Mouse (Mus musculus) effector memory CD4-positive, alpha-beta T cell, adult 7 months (primary cell): Measurements from ENCODE around the gene Vmn1r168. TPM values are rescaled to one million over a fixed set of nuclear protein-coding genes. Genes with fewer than 3 reads are reported as not detected.

Source experiments
- polyA plus RNA-seq: library from polyadenylated mRNA; unstranded; fragments of 100-300 nt; shearing (Covaris generic); gene quantifications from one replicate; pipeline ENCODE4 v1.2.1, GENCODE M21; 2017

Vmn1r168 gene
- not detected for polyA plus RNA-seq

GRCm38 (mm10) chr7:23539432-23539831 is at the start of gene Vmn1r168:
Gene Vmn1r168 (plus strand): TSS chr7:23539732.

GRCm38 (mm10) chr7:23507106-23507505 is 32.4 kb upstream of the Vmn1r168 start, which contains the start of gene Vmn1r167:
Gene Vmn1r167 (minus strand): TSS chr7:23507206.

GRCm38 (mm10) chr7:23575226-23575625 is 35.7 kb downstream of the Vmn1r168 start, which contains the start of gene Vmn1r169:
Gene Vmn1r169 (plus strand): TSS chr7:23575526.

Other genes starting within 250 kb of the Vmn1r168 start
- gene Nlrp4e, start 238.5 kb upstream of the Vmn1r168 start, polyA plus RNA-seq, result 0.35 TPM
- gene Nlrp5, start 153.8 kb upstream of the Vmn1r168 start, polyA plus RNA-seq, result not detected
- not detected for gene Vmn1r167, start 32.5 kb upstream of the Vmn1r168 start, polyA plus RNA-seq
- gene Vmn1r169, start 35.8 kb downstream of the Vmn1r168 start, polyA plus RNA-seq, result not detected
- gene Vmn1r170, start 66.4 kb downstream of the Vmn1r168 start, polyA plus RNA-seq, result not detected
- gene Vmn1r171, start 91.0 kb downstream of the Vmn1r168 start, polyA plus RNA-seq, result not detected
- gene Vmn1r172, start 118.6 kb downstream of the Vmn1r168 start, polyA plus RNA-seq, result not detected
- gene Vmn1r173, start 161.0 kb downstream of the Vmn1r168 start, polyA plus RNA-seq, result 0.10 TPM
- gene Vmn1r174, start 212.5 kb downstream of the Vmn1r168 start, polyA plus RNA-seq, result not detected